Mouse (Mus musculus): ENCODE data around the gene Kcns3. TPM values are rescaled to one million over a fixed set of nuclear protein-coding genes. Genes with fewer than 3 reads are reported as not detected.

Kcns3 gene
- polyA plus RNA-seq, 1 experiment from 2014 or later = 0.26 TPM

- peak overlapping the region; percentile 49 for H3K4me3 ChIP-seq
- H3K36me3 ChIP-seq = no peaks in the 10 kb centered on the region
- H3K27ac ChIP-seq = no peak overlapping the region
- H3K4me2 ChIP-seq = peak overlapping the region; percentile 71
- ATAC-seq = peak; percentile 37; the same call in 1 of the 2 replicates
- no peak overlapping the region for H3K9ac ChIP-seq
- H3K27me3 ChIP-seq (replicated peaks) = peaks cover 61% of the 10 kb centered on the region
- 1% methylated on average over 62 of the region's 66 CpGs for WGBS (ENCODE audit: insufficient replicate concordance)
- peaks cover 10% of the 10 kb centered on the region; the same call in 1 of the 2 replicates for H3K4me1 ChIP-seq
- no peaks in the 10 kb centered on the region for H3K9me3 ChIP-seq (replicated peaks)
These were observed 492 bp downstream of the Kcns3 start for GRCm38 (mm10) chr12:11150192-11150935.

- no peak overlapping the region for H3K27ac ChIP-seq
- WGBS (ENCODE audit: insufficient replicate concordance) = under 1% methylated on average over 41 of the region's 41 CpGs
- no peak overlapping the region for H3K9ac ChIP-seq
- peaks cover 61% of the 10 kb centered on the region for H3K27me3 ChIP-seq (replicated peaks)
- H3K4me3 ChIP-seq = peak overlapping the region; percentile 49
- peaks cover 10% of the 10 kb centered on the region; the same call in 1 of the 2 replicates for H3K4me1 ChIP-seq
- peak overlapping the region; percentile 71 for H3K4me2 ChIP-seq
- ATAC-seq = no peak
- H3K9me3 ChIP-seq (replicated peaks) = no peaks in the 10 kb centered on the region
- no peaks in the 10 kb centered on the region for H3K36me3 ChIP-seq
These were observed 1.2 kb downstream of the Kcns3 start for GRCm38 (mm10) chr12:11149421-11150191.

GRCm38 (mm10) chr12:11149121-11149420, 1.8 kb downstream of the Kcns3 start:
- H3K4me1 ChIP-seq = peaks cover 10% of the 10 kb centered on the region; the same call in 1 of the 2 replicates
- no peaks in the 10 kb centered on the region for H3K36me3 ChIP-seq
- H3K4me3 ChIP-seq = peak overlapping the region; percentile 49
- 6% methylated on average over 14 of the region's 14 CpGs for WGBS (ENCODE audit: insufficient replicate concordance)
- H3K4me2 ChIP-seq = peak overlapping the region; percentile 71
- H3K9ac ChIP-seq = no peak overlapping the region
- H3K27me3 ChIP-seq (replicated peaks) = peaks cover 61% of the 10 kb centered on the region
- ATAC-seq = no peak
- H3K27ac ChIP-seq = no peak overlapping the region
- no peaks in the 10 kb centered on the region for H3K9me3 ChIP-seq (replicated peaks)

- H3K4me2 ChIP-seq = no peak overlapping the region
- H3K4me3 ChIP-seq = no peak overlapping the region
- H3K27me3 ChIP-seq (replicated peaks) = peaks cover 29% of the 10 kb centered on the region
- H3K4me1 ChIP-seq = peaks cover 3% of the 10 kb centered on the region; the same call in 1 of the 2 replicates
- no peak overlapping the region for H3K9ac ChIP-seq
- no peak for ATAC-seq
- no peaks in the 10 kb centered on the region for H3K9me3 ChIP-seq (replicated peaks)
- no peak overlapping the region for H3K27ac ChIP-seq
- H3K36me3 ChIP-seq = no peaks in the 10 kb centered on the region
- WGBS (ENCODE audit: insufficient replicate concordance) = 57% methylated on average over 1 of the region's 1 CpGs
These were observed 6.0 kb downstream of the Kcns3 start for GRCm38 (mm10) chr12:11144894-11145293.

GRCm38 (mm10) chr12:11132418-11132817, 18.4 kb downstream of the Kcns3 start:
- ATAC-seq = no peak
- Histone ChIP-seq H3K4me3 (no peak overlapping the region), H3K9ac (no peak overlapping the region), H3K4me1 (no peaks in the 10 kb centered on the region), H3K4me2 (no peak overlapping the region), H3K27ac (no peak overlapping the region), H3K27me3 (replicated peaks) (no peaks in the 10 kb centered on the region), H3K36me3 (no peaks in the 10 kb centered on the region), H3K9me3 (replicated peaks) (no peaks in the 10 kb centered on the region)

- no peak for ATAC-seq
- 44% methylated on average over 3 of the region's 3 CpGs for WGBS (ENCODE audit: insufficient replicate concordance)
- no peak overlapping the region for H3K4me2 ChIP-seq
These were observed 21.7 kb downstream of the Kcns3 start for GRCm38 (mm10) chr12:11129188-11129587.

GRCm38 (mm10) chr12:11126186-11126759, 24.6 kb downstream of the Kcns3 start:
- Histone ChIP-seq H3K4me1 (peaks cover 14% of the 10 kb centered on the region), H3K27ac (no peak overlapping the region), H3K9ac (no peak overlapping the region), H3K36me3 (no peaks in the 10 kb centered on the region), H3K9me3 (replicated peaks) (no peaks in the 10 kb centered on the region), H3K4me3 (no peak overlapping the region), H3K4me2 (no peak overlapping the region), H3K27me3 (replicated peaks) (no peaks in the 10 kb centered on the region)
- WGBS (ENCODE audit: insufficient replicate concordance) = 27% methylated on average over 5 of the region's 5 CpGs
- ATAC-seq = peak; percentile 93

More at GRCm38 (mm10) chr12:11129188-11129587, 21.7 kb downstream of the Kcns3 start:
- Histone ChIP-seq H3K9me3 (replicated peaks) (no peaks in the 10 kb centered on the region), H3K4me3 (no peak overlapping the region), H3K27me3 (replicated peaks) (no peaks in the 10 kb centered on the region), H3K36me3 (no peaks in the 10 kb centered on the region), H3K4me1 (peaks cover 14% of the 10 kb centered on the region), H3K9ac (no peak overlapping the region), H3K27ac (no peak overlapping the region)

- no peaks in the 10 kb centered on the region for H3K9me3 ChIP-seq (replicated peaks)
- no peak overlapping the region for H3K4me2 ChIP-seq
- WGBS (ENCODE audit: insufficient replicate concordance) = 72% methylated on average over 3 of the region's 3 CpGs
- no peak overlapping the region for H3K9ac ChIP-seq
- no peaks in the 10 kb centered on the region for H3K36me3 ChIP-seq
- no peak overlapping the region for H3K27ac ChIP-seq
- H3K4me1 ChIP-seq = no peaks in the 10 kb centered on the region
- H3K4me3 ChIP-seq = no peak overlapping the region
- H3K27me3 ChIP-seq (replicated peaks) = no peaks in the 10 kb centered on the region
- no peak for ATAC-seq
These were observed 49.3 kb downstream of the Kcns3 start for GRCm38 (mm10) chr12:11101565-11101964.

GRCm38 (mm10) chr12:11088626-11089372, 62.1 kb downstream of the Kcns3 start:
- WGBS (ENCODE audit: insufficient replicate concordance) = 29% methylated on average over 5 of the region's 5 CpGs
- H3K4me1 ChIP-seq = no peaks in the 10 kb centered on the region
- no peaks in the 10 kb centered on the region for H3K36me3 ChIP-seq
- H3K9ac ChIP-seq = no peak overlapping the region
- no peaks in the 10 kb centered on the region for H3K27me3 ChIP-seq (replicated peaks)
- H3K4me2 ChIP-seq = no peak overlapping the region
- H3K4me3 ChIP-seq = no peak overlapping the region
- H3K27ac ChIP-seq = no peak overlapping the region
- H3K9me3 ChIP-seq (replicated peaks) = no peaks in the 10 kb centered on the region
- ATAC-seq = no peak

GRCm38 (mm10) chr12:11086866-11087265, 64.0 kb downstream of the Kcns3 start:
- Histone ChIP-seq H3K4me1 (no peaks in the 10 kb centered on the region), H3K9ac (no peak overlapping the region), H3K27me3 (replicated peaks) (no peaks in the 10 kb centered on the region), H3K27ac (no peak overlapping the region), H3K9me3 (replicated peaks) (no peaks in the 10 kb centered on the region), H3K4me2 (no peak overlapping the region), H3K4me3 (no peak overlapping the region), H3K36me3 (no peaks in the 10 kb centered on the region)
- WGBS (ENCODE audit: insufficient replicate concordance) = 74% methylated on average over 5 of the region's 5 CpGs
- ATAC-seq = no peak

- Histone ChIP-seq H3K4me3 (no peak overlapping the region), H3K9ac (no peak overlapping the region), H3K27ac (no peak overlapping the region), H3K4me2 (no peak overlapping the region), H3K4me1 (no peaks in the 10 kb centered on the region), H3K27me3 (replicated peaks) (no peaks in the 10 kb centered on the region), H3K9me3 (replicated peaks) (no peaks in the 10 kb centered on the region), H3K36me3 (no peaks in the 10 kb centered on the region)
- no peak for ATAC-seq
- 53% methylated on average over 2 of the region's 2 CpGs for WGBS (ENCODE audit: insufficient replicate concordance)
These were observed 79.8 kb downstream of the Kcns3 start for GRCm38 (mm10) chr12:11071079-11071478.

- WGBS (ENCODE audit: insufficient replicate concordance) = 69% methylated on average over 2 of the region's 2 CpGs
- Histone ChIP-seq H3K27me3 (replicated peaks) (no peaks in the 10 kb centered on the region), H3K27ac (no peak overlapping the region), H3K9me3 (replicated peaks) (no peaks in the 10 kb centered on the region), H3K36me3 (no peaks in the 10 kb centered on the region), H3K9ac (no peak overlapping the region), H3K4me3 (no peak overlapping the region), H3K4me2 (no peak overlapping the region), H3K4me1 (no peaks in the 10 kb centered on the region)
- ATAC-seq = no peak
These were observed 84.0 kb downstream of the Kcns3 start for GRCm38 (mm10) chr12:11066865-11067264.

Measured in liver, embryonic 12.5 days (tissue).